In the genomic region with DNA sequence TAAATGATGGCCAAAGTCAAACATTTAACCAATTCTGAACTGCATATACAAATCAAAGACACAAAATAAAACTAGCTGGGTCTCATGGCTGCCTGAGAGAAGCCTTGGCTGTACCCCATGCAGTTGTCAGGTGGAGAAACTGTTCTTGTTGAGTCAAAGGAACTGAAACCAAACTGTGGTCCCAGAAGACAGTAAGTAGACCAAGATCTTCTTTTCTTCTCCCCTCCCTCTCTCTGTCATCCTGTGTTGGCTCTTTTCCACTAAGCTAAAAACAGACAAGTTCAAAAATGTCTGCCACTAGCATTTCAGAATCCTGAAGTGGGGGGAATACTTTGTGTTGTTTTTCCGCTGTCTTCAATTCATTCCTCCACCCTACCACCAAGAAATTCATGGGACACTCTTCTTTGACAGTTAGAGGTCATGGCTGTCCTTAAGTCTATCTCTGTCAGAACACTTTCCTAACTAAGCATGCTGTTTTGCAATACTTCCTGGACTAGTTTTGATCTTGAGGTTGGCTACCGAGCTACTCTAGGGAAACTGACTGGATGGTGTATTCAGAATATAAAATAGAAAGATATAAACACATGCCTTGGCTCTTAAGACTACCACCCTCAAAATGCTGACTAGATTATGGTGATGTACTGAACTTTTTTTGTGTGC, we compare ENCODE assay signal across 1 mouse cellular context.
TF ChIP-seq lines count a peak whose summit lies in the region.

No protein-coding gene starts in this region.

TF ChIP-seq in MEL, 35 proteins besides CTCF, POLR2A, EP300 and RAD21 (continued from another document):
- no peak for TF ChIP-seq TAL1 (IDR thresholded peaks at IDR 0.05; ENCODE audit: low read length)
